Mouse (Mus musculus) CH12.LX (cell line): ENCODE measurements around the gene Dhx35. TPM values are rescaled to one million over a fixed set of nuclear protein-coding genes. Genes with fewer than 3 reads are reported as not detected.

Experiments
- DNase-seq: peaks from one replicate; pipeline ENCODE4 v3.0.0-alpha.2; 2013; ENCODE audit errors: extremely low read depth
- H3K27ac ChIP-seq: 2 replicates; pipeline ENCODE4 v1.5.1; 2012; ENCODE audit warnings: low read depth, mild to moderate bottlenecking, control low read depth, moderate library complexity; ENCODE audit not compliant: insufficient read depth
- H3K27me3 ChIP-seq: replicated peaks from 2 replicates; pipeline ENCODE3; 2012; ENCODE audit warnings: inconsistent platforms
- H3K36me3 ChIP-seq, 2 experiments: replicated peaks in 1 of 2; 2 replicates each; pipeline versions ENCODE3 to v1.6.1; 2012; ENCODE audit warnings: inconsistent platforms in 1 of 2, low read length in 1 of 2, mild to moderate bottlenecking in 1 of 2, mixed read lengths in 1 of 2, moderate library complexity in 1 of 2; ENCODE audit not compliant: control insufficient read depth in 1 of 2, insufficient read depth in 1 of 2
- H3K4me1 ChIP-seq, 2 experiments: 2 replicates each; pipeline ENCODE4 v1.6.1; 2012; ENCODE audit warnings: inconsistent platforms in 1 of 2, moderate library complexity in 1 of 2; ENCODE audit not compliant: insufficient read depth in 2 of 2, control insufficient read depth in 1 of 2
- H3K4me2 ChIP-seq: 2 replicates; pipeline ENCODE4 v1.6.1; 2012; ENCODE audit warnings: low read depth, mild to moderate bottlenecking, control low read depth; ENCODE audit not compliant: poor library complexity, insufficient read depth, severe bottlenecking
- H3K4me3 ChIP-seq, 3 experiments: fragments of 150-350 bp in 1 of 3; sonication (generic) in 1 of 3; replicated peaks in 1 of 3; 2 replicates each; pipeline versions ENCODE3 to v1.5.1; 2011 to 2012; ENCODE audit warnings: low read depth in 2 of 3, low read length in 2 of 3, mild to moderate bottlenecking in 2 of 3, moderate library complexity in 2 of 3, control low read depth in 1 of 3, improper control_type of control experiment in 1 of 3, inconsistent platforms in 1 of 3, mixed read lengths in 1 of 3; ENCODE audit not compliant: poor library complexity in 1 of 3
- H3K79me2 ChIP-seq: replicated peaks from 2 replicates; pipeline ENCODE4 v1.6.1; 2012; ENCODE audit warnings: mild to moderate bottlenecking, moderate library complexity; ENCODE audit not compliant: control insufficient read depth, poor library complexity, insufficient read depth, severe bottlenecking; ENCODE audit errors: extremely low read depth
- H3K9ac ChIP-seq: 2 replicates; pipeline ENCODE4 v1.6.1; 2012; ENCODE audit warnings: low read depth, mild to moderate bottlenecking, control low read depth, moderate library complexity; ENCODE audit not compliant: insufficient read depth
- H3K9me3 ChIP-seq: replicated peaks from 2 replicates; pipeline ENCODE3; 2012; ENCODE audit warnings: low read length, inconsistent platforms, mixed read lengths
- BHLHE40 ChIP-seq: IDR thresholded peaks from 2 replicates; pipeline ENCODE4 v1.6.1; 2011; ENCODE audit warnings: mild to moderate bottlenecking, low read depth, low read length, improper control_type of control experiment
- CHD2 ChIP-seq: IDR thresholded peaks from 2 replicates; pipeline ENCODE4 v1.6.1; 2011; ENCODE audit warnings: low read length, improper control_type of control experiment
- ELF1 ChIP-seq: IDR thresholded peaks from 2 replicates; pipeline ENCODE4 v1.6.1; 2014; ENCODE audit warnings: low read depth, mild to moderate bottlenecking, inconsistent platforms, low read length, improper control_type of control experiment
- EP300 ChIP-seq: IDR thresholded peaks from 2 replicates; pipeline ENCODE4 v1.6.1; 2011; ENCODE audit warnings: low read length, improper control_type of control experiment
- ETS1 ChIP-seq: conservative IDR thresholded peaks from 2 replicates; pipeline ENCODE4 v1.6.1; 2012; ENCODE audit warnings: low read depth, mild to moderate bottlenecking, inconsistent platforms, low read length, improper control_type of control experiment, moderate library complexity
- GABPA ChIP-seq: IDR thresholded peaks from 2 replicates; pipeline ENCODE4 v1.6.1; 2012; ENCODE audit warnings: low read depth, low read length, improper control_type of control experiment, inconsistent platforms; ENCODE audit not compliant: insufficient replicate concordance
- HCFC1 ChIP-seq: IDR thresholded peaks from 2 replicates; pipeline ENCODE4 v1.6.1; 2012; ENCODE audit warnings: low read depth, mild to moderate bottlenecking, inconsistent platforms, low read length, improper control_type of control experiment
- JUN ChIP-seq: IDR thresholded peaks from 2 replicates; pipeline ENCODE4 v1.6.1; 2011; ENCODE audit warnings: low read depth, mild to moderate bottlenecking, low read length, improper control_type of control experiment, moderate library complexity; ENCODE audit not compliant: insufficient read depth
- JUND ChIP-seq: conservative IDR thresholded peaks from 2 replicates; pipeline ENCODE4 v1.6.1; 2011; ENCODE audit warnings: low read depth, low read length, improper control_type of control experiment
- KAT2A ChIP-seq: IDR thresholded peaks from 2 replicates; pipeline ENCODE4 v1.6.1; 2012; ENCODE audit warnings: low read length, improper control_type of control experiment, inconsistent platforms; ENCODE audit not compliant: insufficient replicate concordance
- MAX ChIP-seq: IDR thresholded peaks from 2 replicates; pipeline ENCODE4 v1.6.1; 2011; ENCODE audit warnings: low read length, improper control_type of control experiment
- MAZ ChIP-seq: IDR thresholded peaks from 2 replicates; pipeline ENCODE4 v1.6.1; 2012; ENCODE audit warnings: low read depth, mild to moderate bottlenecking, inconsistent platforms, low read length, improper control_type of control experiment, moderate library complexity
- MEF2A ChIP-seq: IDR thresholded peaks from 2 replicates; pipeline ENCODE4 v1.6.1; 2014; ENCODE audit warnings: low read depth, mild to moderate bottlenecking, inconsistent platforms, low read length, improper control_type of control experiment, borderline replicate concordance
- MXI1 ChIP-seq: IDR thresholded peaks from 2 replicates; pipeline ENCODE4 v1.6.1; 2011; ENCODE audit warnings: mild to moderate bottlenecking, low read depth, low read length, improper control_type of control experiment
- MYC ChIP-seq: IDR thresholded peaks from 2 replicates; pipeline ENCODE4 v1.6.1; 2011; ENCODE audit warnings: low read depth, mild to moderate bottlenecking, improper control_type of control experiment, low read length
- NELFE ChIP-seq: IDR thresholded peaks from 2 replicates; pipeline ENCODE4 v1.6.1; 2011; ENCODE audit warnings: low read depth, low read length, improper control_type of control experiment
- POLR2A ChIP-seq: IDR thresholded peaks from 2 replicates; pipeline ENCODE4 v1.6.1; 2011; ENCODE audit warnings: low read depth, mild to moderate bottlenecking, improper control_type of control experiment, low read length
- POLR2AphosphoS2 ChIP-seq: IDR thresholded peaks from 2 replicates; pipeline ENCODE4 v1.6.1; 2011; ENCODE audit warnings: low read depth, low read length, improper control_type of control experiment
- RAD21 ChIP-seq: IDR thresholded peaks from 2 replicates; pipeline ENCODE4 v1.6.1; 2011; ENCODE audit warnings: low read depth, mild to moderate bottlenecking, low read length, improper control_type of control experiment, moderate library complexity
- SIN3A ChIP-seq: IDR thresholded peaks from 2 replicates; pipeline ENCODE4 v1.6.1; 2012; ENCODE audit warnings: low read length, improper control_type of control experiment, inconsistent platforms
- TBP ChIP-seq: conservative IDR thresholded peaks from 2 replicates; pipeline ENCODE4 v1.6.1; 2011; ENCODE audit warnings: low read depth, low read length, improper control_type of control experiment
- USF1 ChIP-seq: IDR thresholded peaks from 2 replicates; pipeline ENCODE4 v1.6.1; 2014; ENCODE audit warnings: low read depth, mild to moderate bottlenecking, inconsistent platforms, low read length, improper control_type of control experiment
- ZMIZ1 ChIP-seq: IDR thresholded peaks from 2 replicates; pipeline ENCODE4 v1.6.1; 2012; ENCODE audit warnings: low read depth, mild to moderate bottlenecking, inconsistent platforms, low read length, improper control_type of control experiment
- ZNF384 ChIP-seq: IDR thresholded peaks from 2 replicates; pipeline ENCODE4 v1.6.1; 2012; ENCODE audit warnings: low read depth, low read length, improper control_type of control experiment, inconsistent platforms
- dilution Hi-C: fragments of 300-500 bp; cut with MboI; formaldehyde crosslinking; loops from 2 replicates; pipeline ENCODE4 v1.14.3; 2020; ENCODE audit warnings: low sequenced_read_pairs; ENCODE audit not compliant: extremely low pct_unique_long_range_greater_than_20kb, extremely low pct_ligation_motif_present
- in situ Hi-C: fragments of 300-500 bp; cut with MboI; formaldehyde crosslinking; loops from 3 replicates; pipeline ENCODE4 v1.14.3; 2019; ENCODE audit warnings: low sequenced_read_pairs, low pct_ligation_motif_present, low pct_unique_long_range_greater_than_20kb, mixed read lengths
- polyA plus RNA-seq: library from polyadenylated mRNA; unstranded; fragments of >175 nt; gene quantifications from 2 replicates; pipeline ENCODE4 v1.2.1, GENCODE M21; 2012; ENCODE audit warnings: low read depth; ENCODE audit not compliant: insufficient read length
- total RNA-seq, 2 experiments: library from RNA; depleted of rRNA; stranded (reverse); fragments of 300-350 nt in 1 of 2; fragments of >200 nt in 1 of 2; gene quantifications; 2 replicates each; pipeline ENCODE4 v1.2.3; 2012 to 2014

Dhx35 gene
- total and polyA plus RNA-seq, 3 experiments, result 19.7 to 25.3 (median 20.2) TPM

DNA sequence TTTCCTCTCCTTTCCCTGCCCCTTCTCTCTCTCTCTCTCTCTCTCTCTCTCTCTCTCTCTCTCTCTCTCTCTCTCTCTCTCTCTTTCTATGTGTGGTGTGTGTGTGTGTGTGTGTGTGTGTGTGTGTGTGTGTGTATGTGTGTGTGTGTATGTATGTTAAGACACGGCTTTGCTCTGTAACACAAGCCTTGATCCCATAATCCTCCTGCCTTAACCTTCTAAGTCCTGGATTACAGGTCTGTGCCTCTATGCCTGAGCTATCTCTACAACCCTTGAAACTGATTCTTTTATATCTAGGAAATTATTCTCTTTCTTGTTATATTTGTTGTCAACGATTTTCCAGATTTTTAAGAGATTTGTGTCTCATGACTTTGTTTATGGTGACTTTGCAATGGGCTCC is 34.4 kb upstream of the Dhx35 start:
- Histone ChIP-seq H3K27me3 (no peaks in the 10 kb centered on the region), H3K79me2 (no peaks in the 10 kb centered on the region), H3K36me3 (peaks cover 80 to 91% of the 10 kb centered on the region in 2 experiments), H3K4me1 (peaks cover 0 to 20% of the 10 kb centered on the region in 2 experiments; a peak in 2 of 4 replicates), H3K4me3 (no peak overlapping the region), H3K27ac (no peak overlapping the region), H3K9me3 (no peaks in the 10 kb centered on the region), H3K9ac (no peak overlapping the region), H3K4me2 (no peak overlapping the region)
- dilution Hi-C loops (no loop called here), in situ Hi-C loops (no loop called here)
- DNase-seq, result no peak
- no peak for TF ChIP-seq NELFE
- TF ChIP-seq JUND, result no peak
- TF ChIP-seq CHD2, result no peak
- TF ChIP-seq TBP, result no peak
- TF ChIP-seq MAZ, result no peak
- TF ChIP-seq ETS1, result no peak
- no peak for TF ChIP-seq KAT2A
- TF ChIP-seq SIN3A, result no peak
- TF ChIP-seq HCFC1, result no peak
- TF ChIP-seq MYC, result no peak
- no peak for TF ChIP-seq POLR2A
- no peak for TF ChIP-seq GABPA
- TF ChIP-seq BHLHE40, result no peak
- TF ChIP-seq POLR2AphosphoS2, result no peak
- no peak for TF ChIP-seq USF1
- TF ChIP-seq MEF2A, result no peak
- TF ChIP-seq MXI1, result no peak

DNA sequence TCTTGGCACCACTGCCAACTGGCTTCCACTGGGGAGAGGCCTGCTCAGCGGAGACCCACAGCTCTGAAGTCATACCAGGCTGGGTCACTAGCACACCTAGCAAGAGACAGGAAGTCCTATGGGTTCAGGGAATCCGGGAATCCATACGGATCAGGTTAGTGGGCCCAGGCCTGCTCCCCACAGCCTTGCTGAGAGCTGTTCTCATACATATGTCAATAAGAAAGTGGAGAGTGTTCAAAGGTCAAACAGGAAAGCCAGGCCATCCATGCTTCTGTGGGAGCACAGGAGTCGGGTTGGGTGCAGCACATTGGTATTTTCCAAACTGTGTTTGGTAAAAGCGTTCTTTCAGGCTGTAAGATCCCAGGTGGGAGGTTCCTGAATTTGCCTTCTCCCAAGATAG is 32.3 kb upstream of the Dhx35 start:
- H3K4me3 ChIP-seq, result no peak overlapping the region
- H3K36me3 ChIP-seq, result peaks cover 59 to 70% of the 10 kb centered on the region in 2 experiments
- in situ Hi-C loops, result no loop called here
- no peak for DNase-seq
- H3K4me1 ChIP-seq, result peaks cover 0 to 20% of the 10 kb centered on the region in 2 experiments; a peak in 2 of 4 replicates
- dilution Hi-C loops, result no loop called here
- no peak overlapping the region for H3K4me2 ChIP-seq
- H3K27ac ChIP-seq, result no peak overlapping the region
- no peak for TF ChIP-seq ZNF384
- no peak for TF ChIP-seq RAD21
- TF ChIP-seq HCFC1, result no peak
- no peak for TF ChIP-seq CHD2
- TF ChIP-seq JUND, result no peak
- no peak for TF ChIP-seq EP300
- TF ChIP-seq ZMIZ1, result no peak
- no peak for TF ChIP-seq ETS1
- TF ChIP-seq JUN, result no peak
- TF ChIP-seq USF1, result no peak
- no peak for TF ChIP-seq MAX
- TF ChIP-seq TBP, result no peak
- TF ChIP-seq ELF1, result no peak
- H3K9ac ChIP-seq, result no peak overlapping the region
- no peaks in the 10 kb centered on the region for H3K9me3 ChIP-seq
- H3K27me3 ChIP-seq, result no peaks in the 10 kb centered on the region
- no peaks in the 10 kb centered on the region for H3K79me2 ChIP-seq
